Mouse (Mus musculus) layer of hippocampus, adult 6 months (tissue): ENCODE results near the gene Dera. TPM values are rescaled to one million over a fixed set of nuclear protein-coding genes. Genes with fewer than 3 reads are reported as not detected.

Experiments used
- long read RNA-seq, 2 experiments: library from polyadenylated mRNA; unstranded; transcript quantifications; one replicate each; pipeline ENCODE4 v2.0.0; 2019 to 2020
- polyA plus RNA-seq: library from polyadenylated mRNA; unstranded; fragments of <200 nt; fragmentation: Nextera tagmentation; gene quantifications from 2 replicates; pipeline ENCODE4 v1.2.3, GENCODE M21; 2021

Dera gene
- polyA plus RNA-seq: 4.6 and 4.8 TPM in 2 replicates
- long read RNA-seq, experiment 1, transcript Dera-201 (9 exons, 1,729 nt): major isoform, 8 of 11 reads
- long read RNA-seq, experiment 1, partial matches to known transcripts: 1 of 11 reads
- long read RNA-seq, experiment 1, other reads (novel, unspliced or antisense): 2 of 11 reads
- long read RNA-seq, experiment 2, transcript Dera-201 (9 exons, 1,729 nt): major isoform, 22 of 27 reads
- long read RNA-seq, experiment 2, partial matches to known transcripts: 2 of 27 reads
- long read RNA-seq, experiment 2, other reads (novel, unspliced or antisense): 2 of 27 reads

DNA sequence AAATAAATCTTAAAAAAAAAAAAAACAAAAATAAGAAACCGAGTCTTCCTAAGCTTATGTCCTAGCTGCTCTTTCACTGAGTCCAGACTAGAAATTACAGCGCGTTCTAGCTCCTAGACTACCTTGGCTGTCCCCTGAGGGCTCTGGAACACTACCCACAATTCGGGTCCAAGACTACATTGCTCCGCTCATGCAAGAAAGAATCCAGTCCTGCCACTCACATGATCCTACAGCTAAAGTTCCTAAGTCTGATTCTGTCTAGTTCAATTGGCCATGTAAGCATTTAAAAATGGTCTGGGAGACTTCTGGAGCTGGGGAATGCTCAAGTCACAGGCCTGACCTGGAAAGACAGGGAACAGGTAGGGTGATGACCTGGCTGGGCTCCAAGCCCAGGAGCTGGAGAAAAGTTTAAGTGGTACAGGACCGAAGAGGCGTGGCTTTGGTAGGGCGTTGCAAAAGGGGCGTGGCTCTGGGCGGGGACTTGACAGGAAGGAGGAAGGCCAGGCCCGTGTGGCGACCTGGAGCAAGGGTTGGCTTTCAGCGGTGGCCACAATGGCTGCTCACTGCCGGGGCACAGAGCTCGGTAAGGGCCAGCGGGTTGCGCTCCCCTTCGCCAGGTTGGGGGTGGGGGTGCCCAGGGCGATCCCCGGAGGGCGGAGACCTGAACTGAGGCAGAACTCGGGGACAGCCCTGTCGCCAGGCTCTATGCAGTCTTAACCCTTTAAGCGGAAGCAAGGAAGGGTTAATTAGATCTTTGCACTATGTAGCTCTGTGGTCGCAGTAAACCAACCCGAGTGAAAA is at the start of gene Dera:
Gene Dera (plus strand): TSS at position 491 of the 801 bp plus-strand sequence.

GRCm38 (mm10) chr6:137734846-137735609 is 19.3 kb upstream of the Dera start, which contains the start of gene Strap:
TSS of gene Strap (plus strand) at chr6:137735078.

Other genes starting within 250 kb of the Dera start
- gene Eps8, start 99.7 kb upstream of the Dera start, polyA plus RNA-seq: 12.1 and 14.3 TPM in 2 replicates
- gene Strap, start 19.5 kb upstream of the Dera start, polyA plus RNA-seq: 86.9 and 93.4 TPM in 2 replicates